Mouse (Mus musculus) bone marrow, adult 2 months (tissue): Measurements from ENCODE around the gene Dzip1. TPM values are rescaled to one million over a fixed set of nuclear protein-coding genes. Genes with fewer than 3 reads are reported as not detected.

Experiments used
- H3K27ac ChIP-seq: fragments of 200-500 bp; 2 replicates; pipeline ENCODE4 v1.5.1; 2012; ENCODE audit warnings: low read depth, mild to moderate bottlenecking, control low read depth, inconsistent platforms, low read length; ENCODE audit not compliant: control insufficient read depth, poor library complexity, insufficient read depth
- H3K4me1 ChIP-seq: fragments of 200-500 bp; 2 replicates; pipeline ENCODE4 v1.6.1; 2011; ENCODE audit warnings: low read length; ENCODE audit not compliant: control insufficient read depth, insufficient read depth
- H3K4me3 ChIP-seq: fragments of 200-500 bp; replicated peaks from 2 replicates; pipeline ENCODE3; 2011; ENCODE audit warnings: mild to moderate bottlenecking, low read depth, low read length, control low read depth; ENCODE audit not compliant: control insufficient read depth
- CTCF ChIP-seq: fragments of 200-500 bp; IDR thresholded peaks from 2 replicates; pipeline ENCODE4 v1.5.1; 2011; ENCODE audit warnings: low read length, control low read depth; ENCODE audit not compliant: control insufficient read depth, insufficient read depth
- POLR2A ChIP-seq: fragments of 200-500 bp; IDR thresholded peaks from 2 replicates; pipeline ENCODE4 v1.6.1; 2011; ENCODE audit warnings: low read depth, mild to moderate bottlenecking, control low read depth, low read length, borderline replicate concordance; ENCODE audit not compliant: control insufficient read depth
- WGBS: fragments of 180-500 bp; shearing (Covaris S2); methylation state at CpG from one replicate; pipeline ENCODE4 v1.1.7; 2018; 5-methylcytosine and 5-hydroxymethylcytosine counted together
- polyA plus RNA-seq: library from polyadenylated mRNA; stranded (reverse); fragments of >200 nt; gene quantifications from 2 replicates; pipeline ENCODE4 v1.2.4, GENCODE M21; 2011; ENCODE audit warnings: low replicate concordance; ENCODE audit not compliant: missing spikeins, insufficient read depth, insufficient read length

Gene Dzip1
- polyA plus RNA-seq, 1 experiment: 5.3 TPM

DNA sequence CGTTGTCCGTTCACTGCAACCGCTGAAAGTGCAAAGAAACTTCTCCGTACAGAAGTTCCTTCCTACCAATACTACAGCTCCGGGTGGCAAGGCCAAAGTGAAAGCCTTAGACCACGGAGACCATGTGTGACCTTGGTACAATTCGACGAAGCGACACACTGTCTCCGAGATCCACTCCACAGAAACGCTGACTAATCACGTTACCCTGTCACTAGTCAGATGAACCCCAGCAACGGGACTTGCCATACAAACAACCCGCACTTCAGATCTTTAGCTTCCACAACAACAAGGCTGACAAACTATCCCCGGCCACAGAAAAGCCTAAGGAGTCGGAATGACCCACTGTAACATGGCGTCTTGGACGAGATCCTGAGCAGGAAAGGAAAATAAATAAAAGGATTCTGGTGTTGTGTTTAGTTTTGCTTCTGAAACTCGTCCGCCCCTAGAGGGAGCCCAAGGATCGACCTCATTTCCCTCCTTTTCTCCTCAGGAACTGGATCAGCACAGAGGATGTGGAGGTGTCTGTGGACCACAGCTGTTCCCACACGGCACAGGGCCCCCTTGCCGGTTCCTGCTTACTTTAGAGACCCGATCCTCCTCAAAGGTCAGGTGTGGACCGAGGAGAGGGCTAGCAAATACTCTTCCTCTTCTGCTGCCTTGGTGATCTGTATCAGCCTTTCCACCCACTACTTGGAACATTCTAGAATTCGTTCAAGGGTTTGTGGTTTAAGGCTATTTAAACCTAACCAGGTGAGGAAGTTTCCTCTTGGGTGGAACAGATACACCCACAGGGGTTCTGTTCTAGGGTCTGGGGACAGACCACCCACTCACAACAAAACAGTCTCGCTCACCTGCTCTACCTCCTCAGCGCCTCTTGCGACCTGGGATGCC lies 14.7 kb downstream of the Dzip1 start:
- H3K4me1 ChIP-seq: no peaks in the 10 kb centered on the region; the same call in 1 of the 2 replicates
- peak; percentile 55; the same call in 1 of the 2 replicates for TF ChIP-seq CTCF
- TF ChIP-seq POLR2A: no peak
- no peak overlapping the region for H3K27ac ChIP-seq
- 28% methylated on average over 29 of the region's 29 CpGs for WGBS
- H3K4me3 ChIP-seq: peak overlapping the region; percentile 58

DNA sequence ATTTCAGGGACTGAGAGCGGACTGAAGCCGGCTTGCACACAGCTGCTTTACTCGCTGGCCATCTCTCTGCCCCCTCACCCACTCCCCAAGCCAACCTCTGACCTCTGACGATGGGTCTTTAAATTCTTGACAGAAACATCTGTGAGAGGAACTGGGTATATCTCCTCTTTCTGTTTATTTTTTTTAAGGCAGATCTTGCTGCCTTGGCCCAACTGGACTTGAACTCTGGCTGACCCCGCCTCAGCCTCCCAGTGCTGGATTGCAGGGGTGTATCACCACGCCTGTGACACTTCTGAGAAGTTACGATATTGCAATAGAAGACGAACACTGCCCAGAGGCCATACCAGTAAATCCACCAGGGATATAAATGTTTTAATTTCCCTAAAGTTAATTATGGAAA lies 15.4 kb downstream of the Dzip1 start:
- WGBS: 78% methylated on average over 8 of the region's 8 CpGs
- H3K4me1 ChIP-seq: no peaks in the 10 kb centered on the region; the same call in 1 of the 2 replicates
- H3K27ac ChIP-seq: no peak overlapping the region
- H3K4me3 ChIP-seq: no peak overlapping the region
- no peak for TF ChIP-seq POLR2A
- TF ChIP-seq CTCF: no peak

DNA sequence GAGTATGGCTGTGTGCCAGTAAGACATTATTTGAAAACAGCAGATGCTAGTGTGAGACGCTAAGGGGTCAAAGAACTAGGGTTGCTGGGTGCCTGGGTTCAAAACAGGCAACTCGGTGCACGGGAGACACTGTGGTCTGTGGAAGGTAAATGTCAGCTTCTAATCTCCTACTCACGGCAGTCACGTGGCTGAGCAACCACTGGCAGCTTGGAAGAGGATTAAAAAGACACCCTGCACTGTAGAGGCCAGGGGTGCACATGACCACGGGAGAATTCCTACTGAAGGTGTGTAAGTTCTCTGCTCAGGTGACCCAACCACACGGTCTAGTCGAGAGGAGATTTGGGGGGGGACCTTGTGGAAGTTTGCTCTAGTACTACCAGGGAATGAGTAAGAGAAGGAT lies 17.7 kb downstream of the Dzip1 start:
- Histone ChIP-seq H3K27ac (no peak overlapping the region), H3K4me1 (no peaks in the 10 kb centered on the region; the same call in 1 of the 2 replicates), H3K4me3 (no peak overlapping the region)
- TF ChIP-seq POLR2A: no peak
- TF ChIP-seq CTCF: no peak
- WGBS: 73% methylated on average over 8 of the region's 8 CpGs

DNA sequence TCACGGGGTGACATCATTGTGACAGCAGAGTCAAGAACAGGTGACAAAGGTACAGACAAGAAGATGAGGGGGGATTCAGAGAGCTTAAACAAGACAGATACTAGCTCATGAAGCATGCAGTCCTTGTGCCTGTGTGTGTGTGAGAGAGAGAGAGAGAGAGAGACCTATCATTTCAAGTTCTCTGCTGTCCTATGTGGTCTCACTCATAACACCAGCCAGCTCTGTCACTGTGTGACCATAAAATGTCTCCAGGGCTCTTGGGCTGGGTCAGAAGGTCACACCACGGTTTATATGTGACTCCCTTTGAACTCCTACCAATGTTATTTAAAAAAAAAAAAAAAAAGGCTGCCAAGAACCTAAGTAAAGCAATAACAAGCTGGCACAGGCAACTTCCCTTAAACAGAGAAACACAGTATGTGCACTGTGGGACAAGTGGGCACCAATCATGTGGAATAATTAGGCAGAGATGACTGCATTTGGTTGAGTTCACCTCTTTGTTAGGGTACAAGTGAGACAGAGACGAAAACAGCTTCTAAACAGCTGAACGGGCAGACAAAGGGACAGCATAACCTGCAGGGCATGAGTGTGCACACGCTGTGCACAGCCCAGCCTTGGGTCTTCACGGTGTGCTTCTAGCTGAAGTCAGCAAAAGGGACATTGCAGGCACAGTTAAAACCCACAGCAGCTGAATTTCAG lies 21.2 kb downstream of the Dzip1 start:
- no peak overlapping the region for H3K4me3 ChIP-seq
- WGBS: 70% methylated on average over 6 of the region's 6 CpGs
- no peak overlapping the region for H3K27ac ChIP-seq
- TF ChIP-seq CTCF (no peak), POLR2A (no peak)
- no peaks in the 10 kb centered on the region; the same call in 1 of the 2 replicates for H3K4me1 ChIP-seq

DNA sequence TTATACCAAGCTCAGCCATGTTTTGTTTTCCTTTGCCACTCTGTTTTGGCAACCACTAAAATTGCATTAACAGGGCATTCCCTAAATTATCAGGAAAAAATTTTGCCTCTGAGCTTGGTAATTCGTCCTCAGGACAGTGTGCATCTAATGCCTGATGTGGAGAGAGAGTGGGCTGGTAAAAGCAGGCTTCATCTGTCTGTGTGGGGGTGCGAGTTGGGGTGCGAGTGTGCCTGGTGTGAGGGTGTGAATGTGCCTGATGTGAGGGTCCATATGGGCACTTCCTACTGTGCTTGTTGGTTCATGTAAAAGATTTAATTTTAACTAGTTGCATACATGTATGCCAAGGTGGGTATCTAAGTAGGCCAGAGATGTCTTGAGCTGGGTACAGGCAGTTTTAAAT lies 21.9 kb downstream of the Dzip1 start:
- no peak for TF ChIP-seq CTCF
- TF ChIP-seq POLR2A: no peak
- WGBS: 74% methylated on average over 3 of the region's 3 CpGs
- Histone ChIP-seq H3K27ac (no peak overlapping the region), H3K4me1 (no peaks in the 10 kb centered on the region; the same call in 1 of the 2 replicates), H3K4me3 (no peak overlapping the region)

DNA sequence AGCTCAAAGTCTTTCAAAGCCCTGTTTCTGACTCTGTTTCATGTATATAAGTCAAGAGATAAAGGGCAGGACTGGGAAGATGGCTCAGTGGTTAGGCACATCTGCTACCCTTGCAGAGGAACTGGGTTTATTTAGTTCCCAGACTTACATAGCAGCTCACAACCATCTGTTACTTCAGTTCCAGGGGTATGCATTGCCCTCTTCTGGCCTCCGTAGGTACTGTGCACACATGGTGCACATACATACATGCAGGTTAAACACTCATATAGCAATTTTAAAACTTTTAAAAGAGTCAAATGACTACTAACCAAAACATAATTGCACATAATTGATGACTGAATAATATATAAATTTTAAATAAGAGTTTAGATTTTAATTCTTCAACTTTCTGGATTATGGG lies 24.3 kb downstream of the Dzip1 start:
- TF ChIP-seq POLR2A: no peak
- TF ChIP-seq CTCF: no peak
- Histone ChIP-seq H3K4me3 (no peak overlapping the region), H3K27ac (no peak overlapping the region), H3K4me1 (no peaks in the 10 kb centered on the region)
- whole genome bisulfite sequencing: 95% methylated on average over 1 of the region's 1 CpGs

DNA sequence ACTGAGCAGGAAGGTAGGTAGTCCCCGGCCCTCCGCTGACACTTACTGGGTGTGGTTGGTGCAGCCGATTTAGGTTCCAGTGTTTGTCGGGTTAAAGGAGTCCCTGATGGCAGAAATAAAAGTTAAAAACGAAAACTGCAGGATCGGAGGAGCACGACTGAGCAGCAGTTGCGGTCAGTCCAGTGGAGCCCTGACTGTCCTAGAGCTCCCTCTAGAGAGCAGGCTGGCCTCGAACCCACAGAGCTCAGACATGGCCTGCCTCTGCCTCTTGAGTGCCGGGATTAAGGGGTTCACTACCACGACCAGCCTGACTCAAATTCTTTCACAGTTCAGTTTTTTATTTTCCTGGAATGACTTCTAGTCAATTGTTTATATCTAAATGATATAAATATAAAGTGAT lies 25.3 kb downstream of the Dzip1 start:
- WGBS: 74% methylated on average over 11 of the region's 11 CpGs
- H3K4me3 ChIP-seq: no peak overlapping the region
- no peak for TF ChIP-seq POLR2A
- 0 out of 2 replicates have a peak, but pooled peaks have one; percentile 11 for TF ChIP-seq CTCF
- H3K4me1 ChIP-seq: no peaks in the 10 kb centered on the region
- H3K27ac ChIP-seq: no peak overlapping the region

DNA sequence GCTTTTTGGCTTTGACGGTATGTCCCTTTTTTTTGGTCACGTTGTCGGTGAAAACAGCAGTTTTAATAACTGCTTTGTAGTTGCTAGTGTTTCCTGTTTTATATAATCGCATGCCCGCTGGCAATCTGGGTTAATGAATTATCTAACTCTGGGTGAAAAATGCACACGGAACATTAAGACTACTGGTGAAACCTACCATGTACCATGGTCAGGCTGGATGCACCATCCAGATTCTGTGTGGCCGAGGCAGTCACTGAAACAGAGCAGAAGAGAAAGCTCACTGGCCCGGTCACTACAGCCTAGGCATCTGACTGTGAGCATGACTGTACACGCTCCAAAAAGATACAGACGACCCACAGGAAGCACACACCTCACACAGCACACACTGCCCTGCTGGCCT lies 29.6 kb downstream of the Dzip1 start:
- WGBS: 61% methylated on average over 10 of the region's 10 CpGs
- Histone ChIP-seq H3K4me3 (no peak overlapping the region), H3K27ac (no peak overlapping the region), H3K4me1 (no peaks in the 10 kb centered on the region)
- TF ChIP-seq CTCF: no peak
- TF ChIP-seq POLR2A: no peak

DNA sequence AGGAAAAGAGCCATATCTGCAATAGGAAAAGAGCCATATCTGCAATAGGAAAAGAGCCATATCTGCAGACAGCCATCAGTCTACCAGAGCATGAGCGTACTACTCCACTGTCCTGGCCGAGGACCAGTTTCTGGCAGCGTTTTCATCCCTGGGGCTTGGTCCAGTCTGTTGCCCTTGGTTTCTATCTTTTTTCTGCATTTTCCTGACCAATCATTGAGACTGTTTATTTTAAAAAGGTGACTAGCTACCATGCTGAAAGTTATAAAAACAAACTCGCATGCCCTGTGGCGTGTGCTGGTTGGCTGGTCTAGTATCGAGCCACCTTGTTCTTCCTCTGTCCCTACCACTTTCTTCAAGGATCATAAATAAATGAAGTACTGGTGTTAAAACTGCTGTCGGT lies 30.0 kb downstream of the Dzip1 start:
- no peaks in the 10 kb centered on the region for H3K4me1 ChIP-seq
- no peak overlapping the region for H3K27ac ChIP-seq
- H3K4me3 ChIP-seq: no peak overlapping the region
- no peak for TF ChIP-seq POLR2A
- no peak for TF ChIP-seq CTCF
- WGBS: 79% methylated on average over 7 of the region's 7 CpGs
